Mouse (Mus musculus): ENCODE measurements around the gene Tnfsfm13.
"Not testable (repeated sequence)": the region's sequence is repeated elsewhere in the genome, so short reads cannot be mapped to it uniquely, and the experiment has no call there.

- not testable (repeated sequence) for TF ChIP-seq CTCF (IDR thresholded peaks at IDR 0.05; ENCODE audit: low read depth, low read length); GATA1 (IDR thresholded peaks at IDR 0.05; ENCODE audit: borderline replicate concordance, low read length); TAL1 (conservative IDR thresholded peaks at IDR 0.05; ENCODE audit: low read depth, low read length); GATA2 (IDR thresholded peaks at IDR 0.05; ENCODE audit: borderline replicate concordance, low read depth, low read length); POLR2AphosphoS5 (IDR thresholded peaks at IDR 0.05; ENCODE audit: insufficient replicate concordance, low read depth, low read length)
Measured at GRCm38 (mm10) chr11:69702886-69703285, 7.0 kb upstream of the Tnfsfm13 start.

Measured in G1E (cell line).